Mouse (Mus musculus) embryonic facial prominence, embryonic 14.5 days (tissue): Measurements from ENCODE around the gene Ttc9b. TPM values are rescaled to one million over a fixed set of nuclear protein-coding genes. Genes with fewer than 3 reads are reported as not detected.
A peak's percentile ranks its signal among the peaks of the same experiment; 100 is the strongest.

ENCODE experiments used
- ATAC-seq: fragments of 200-750 bp; cut with Nextera tagmentation; 2 replicates; pipeline ENCODE4 v1.8.0; 2017; ENCODE audit warnings: low read depth, moderate number of reproducible peaks, moderate TSS enrichment
- DNase-seq: peaks from one replicate; pipeline ENCODE4 v3.0.0-alpha.2; 2015; ENCODE audit warnings: low spot score
- H3K27ac ChIP-seq: fragments of 300-500 bp; sonication (generic); replicated peaks from 2 replicates; pipeline ENCODE4 v1.5.1; 2014; ENCODE audit warnings: low read depth, mild to moderate bottlenecking, low read length, moderate library complexity
- H3K27me3 ChIP-seq: fragments of 300-500 bp; sonication (generic); replicated peaks from 2 replicates; pipeline ENCODE4 v1.6.1; 2014; ENCODE audit warnings: low read length; ENCODE audit not compliant: control insufficient read depth, insufficient read depth
- H3K36me3 ChIP-seq: fragments of 300-500 bp; sonication (generic); 2 replicates; pipeline ENCODE4 v1.6.1; 2014; ENCODE audit warnings: low read length, mixed read lengths; ENCODE audit not compliant: control insufficient read depth, insufficient read depth
- H3K4me1 ChIP-seq: fragments of 300-500 bp; sonication (generic); 2 replicates; pipeline ENCODE4 v1.6.1; 2014; ENCODE audit warnings: antibody characterized with exemption, low read length; ENCODE audit not compliant: control insufficient read depth, insufficient read depth
- H3K4me2 ChIP-seq: fragments of 300-500 bp; sonication (generic); 2 replicates; pipeline ENCODE4 v1.6.1; 2014; ENCODE audit warnings: low read depth, mild to moderate bottlenecking, low read length, moderate library complexity, mixed read lengths
- H3K4me3 ChIP-seq: fragments of 300-500 bp; sonication (generic); 2 replicates; pipeline ENCODE4 v1.5.1; 2014; ENCODE audit warnings: low read depth, mild to moderate bottlenecking, low read length
- H3K9ac ChIP-seq: fragments of 300-500 bp; sonication (generic); 2 replicates; pipeline ENCODE4 v1.6.1; 2014; ENCODE audit warnings: low read depth, mild to moderate bottlenecking, low read length, moderate library complexity, mixed read lengths
- H3K9me3 ChIP-seq: fragments of 300-500 bp; sonication (generic); 2 replicates; pipeline ENCODE4 v1.6.1; 2016; ENCODE audit warnings: low read length; ENCODE audit not compliant: control insufficient read depth
- WGBS: fragments of 180-500 bp; shearing (Covaris S2); extraction: QIAGEN DNeasy Blood & Tissue Kit; methylation state at CpG from one replicate; pipeline ENCODE4 v1.1.7; 2014; 5-methylcytosine and 5-hydroxymethylcytosine counted together
- polyA plus RNA-seq: library from polyadenylated mRNA; unstranded; fragments of >200 nt; fragmentation: Nextera tagmentation; extraction: Ambion mirVana; gene quantifications from 2 replicates; pipeline ENCODE4 v1.2.1, GENCODE M21; 2014

The Ttc9b gene
- polyA plus RNA-seq, 1 experiment from 2014 or later, result 3.8 TPM

- no peak overlapping the region for H3K4me3 ChIP-seq
- H3K27ac ChIP-seq, result no peak overlapping the region
- no peaks in the 10 kb centered on the region for H3K36me3 ChIP-seq
- peaks cover 26% of the 10 kb centered on the region for H3K27me3 ChIP-seq
- ATAC-seq (no peak), DNase-seq (no peak)
- H3K4me2 ChIP-seq, result no peak overlapping the region
- H3K9ac ChIP-seq, result no peak overlapping the region
- WGBS, result 87% methylated on average over 11 of the region's 11 CpGs
- H3K4me1 ChIP-seq, result 0 out of 2 replicates have a peak, but pooled peaks cover 3% of the 10 kb centered on the region
- no peaks in the 10 kb centered on the region for H3K9me3 ChIP-seq
Observed at GRCm38 (mm10) chr7:27649723-27650122, 4.0 kb upstream of the Ttc9b start.

GRCm38 (mm10) chr7:27650949-27651348 lies 2.8 kb upstream of the Ttc9b start:
- Histone ChIP-seq H3K9ac (no peak overlapping the region), H3K36me3 (no peaks in the 10 kb centered on the region), H3K4me1 (0 out of 2 replicates have a peak, but pooled peaks cover 3% of the 10 kb centered on the region), H3K27ac (no peak overlapping the region), H3K4me3 (no peak overlapping the region), H3K27me3 (peaks cover 32% of the 10 kb centered on the region), H3K4me2 (no peak overlapping the region), H3K9me3 (no peaks in the 10 kb centered on the region)
- ATAC-seq (no peak), DNase-seq (peak; percentile 86)
- 7% methylated on average over 10 of the region's 10 CpGs for WGBS

GRCm38 (mm10) chr7:27654607-27655276 lies 1.0 kb downstream of the Ttc9b start:
- no peak overlapping the region for H3K4me3 ChIP-seq
- peaks cover 45% of the 10 kb centered on the region for H3K27me3 ChIP-seq
- no peak overlapping the region for H3K4me2 ChIP-seq
- H3K9ac ChIP-seq, result no peak overlapping the region
- 65% methylated on average over 19 of the region's 20 CpGs for WGBS
- no peaks in the 10 kb centered on the region for H3K9me3 ChIP-seq
- no peak for ATAC-seq
- H3K36me3 ChIP-seq, result peaks cover 35% of the 10 kb centered on the region
- no peak overlapping the region for H3K27ac ChIP-seq
- H3K4me1 ChIP-seq, result 0 out of 2 replicates have a peak, but pooled peaks cover 3% of the 10 kb centered on the region
- peak; percentile 10 for DNase-seq

- peaks cover 45% of the 10 kb centered on the region for H3K27me3 ChIP-seq
Observed at GRCm38 (mm10) chr7:27655545-27655944, 1.8 kb downstream of the Ttc9b start.

GRCm38 (mm10) chr7:27656600-27656999 lies 2.9 kb downstream of the Ttc9b start:
- no peak overlapping the region for H3K9ac ChIP-seq
- ATAC-seq (no peak), DNase-seq (no peak)
- peaks cover 45% of the 10 kb centered on the region for H3K27me3 ChIP-seq
- WGBS, result 88% methylated on average over 14 of the region's 16 CpGs
- no peaks in the 10 kb centered on the region for H3K9me3 ChIP-seq
- H3K4me3 ChIP-seq, result no peak overlapping the region
- peaks cover 49% of the 10 kb centered on the region for H3K36me3 ChIP-seq
- H3K4me2 ChIP-seq, result no peak overlapping the region
- no peak overlapping the region for H3K27ac ChIP-seq
- H3K4me1 ChIP-seq, result 0 out of 2 replicates have a peak, but pooled peaks cover 3% of the 10 kb centered on the region

More at GRCm38 (mm10) chr7:27655545-27655944, 1.8 kb downstream of the Ttc9b start:
- H3K36me3 ChIP-seq, result peaks cover 39% of the 10 kb centered on the region
- WGBS, result 69% methylated on average over 11 of the region's 11 CpGs
- H3K27ac ChIP-seq, result no peak overlapping the region
- no peak overlapping the region for H3K4me3 ChIP-seq
- H3K9me3 ChIP-seq, result no peaks in the 10 kb centered on the region
- 0 out of 2 replicates have a peak, but pooled peaks cover 3% of the 10 kb centered on the region for H3K4me1 ChIP-seq
- no peak overlapping the region for H3K9ac ChIP-seq
- H3K4me2 ChIP-seq, result no peak overlapping the region
- DNase-seq (no peak), ATAC-seq (no peak)

- peaks cover 38% of the 10 kb centered on the region for H3K27me3 ChIP-seq
- 0 out of 2 replicates have a peak, but pooled peaks cover 3% of the 10 kb centered on the region for H3K4me1 ChIP-seq
- H3K9ac ChIP-seq, result no peak overlapping the region
- DNase-seq (no peak), ATAC-seq (no peak)
- no peaks in the 10 kb centered on the region for H3K9me3 ChIP-seq
- H3K4me3 ChIP-seq, result no peak overlapping the region
- H3K4me2 ChIP-seq, result no peak overlapping the region
- H3K27ac ChIP-seq, result no peak overlapping the region
- peaks cover 53% of the 10 kb centered on the region for H3K36me3 ChIP-seq
- 56% methylated on average over 33 of the region's 53 CpGs for WGBS
Observed at GRCm38 (mm10) chr7:27657824-27658395, 4.2 kb downstream of the Ttc9b start.

GRCm38 (mm10) chr7:27658712-27659663 lies 5.3 kb downstream of the Ttc9b start:
- H3K27ac ChIP-seq, result no peak overlapping the region
- no peak for DNase-seq
- no peak for ATAC-seq
- no peak overlapping the region for H3K9ac ChIP-seq
- H3K27me3 ChIP-seq, result peaks cover 27% of the 10 kb centered on the region
- no peak overlapping the region for H3K4me3 ChIP-seq
- no peak overlapping the region for H3K4me2 ChIP-seq
- peaks cover 56% of the 10 kb centered on the region for H3K36me3 ChIP-seq
- 67% methylated on average over 14 of the region's 14 CpGs for WGBS
- H3K4me1 ChIP-seq, result 0 out of 2 replicates have a peak, but pooled peaks cover 1% of the 10 kb centered on the region
- H3K9me3 ChIP-seq, result no peaks in the 10 kb centered on the region

- ATAC-seq (no peak), DNase-seq (no peak)
- Histone ChIP-seq H3K4me1 (no peaks in the 10 kb centered on the region), H3K27me3 (peaks cover 13% of the 10 kb centered on the region; the same call in 1 of the 2 replicates), H3K9me3 (no peaks in the 10 kb centered on the region), H3K9ac (no peak overlapping the region), H3K36me3 (peaks cover 67% of the 10 kb centered on the region), H3K4me3 (no peak overlapping the region), H3K4me2 (no peak overlapping the region), H3K27ac (no peak overlapping the region)
- WGBS, result 90% methylated on average over 4 of the region's 4 CpGs
Observed at GRCm38 (mm10) chr7:27662038-27662437, 8.3 kb downstream of the Ttc9b start.
